Mouse (Mus musculus) CD4-positive, CD25-positive, alpha-beta regulatory T cell, adult 9 weeks (primary cell): ENCODE results near the gene Olfr583. TPM values are rescaled to one million over a fixed set of nuclear protein-coding genes. Genes with fewer than 3 reads are reported as not detected.

Experiments used
- polyA plus RNA-seq: library from polyadenylated mRNA; unstranded; fragments of 100-300 nt; shearing (Covaris generic); gene quantifications from one replicate; pipeline ENCODE4 v1.2.1, GENCODE M21; 2017

Gene Olfr583
- polyA plus RNA-seq = not detected

DNA sequence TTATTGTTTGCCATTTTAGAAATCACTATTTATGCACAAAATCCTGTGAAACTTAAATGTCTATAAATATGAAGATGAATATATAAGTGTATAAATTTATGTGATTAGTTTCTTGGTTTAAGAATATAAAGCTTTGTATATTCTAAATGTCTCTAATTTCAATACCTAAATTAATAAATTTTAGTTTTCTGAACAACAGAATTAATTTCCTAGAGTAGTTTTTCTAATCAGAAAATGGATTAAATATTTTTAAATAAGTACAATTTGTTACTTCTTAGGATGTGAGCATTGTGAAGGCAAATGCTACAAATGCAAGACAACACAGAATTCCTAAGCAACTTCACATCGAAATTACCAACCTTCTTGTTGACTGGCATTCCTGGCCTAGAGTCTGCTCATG, at the start of gene Olfr583:
Gene Olfr583 (plus strand): TSS at position 301 of the 400 bp plus-strand sequence.

DNA sequence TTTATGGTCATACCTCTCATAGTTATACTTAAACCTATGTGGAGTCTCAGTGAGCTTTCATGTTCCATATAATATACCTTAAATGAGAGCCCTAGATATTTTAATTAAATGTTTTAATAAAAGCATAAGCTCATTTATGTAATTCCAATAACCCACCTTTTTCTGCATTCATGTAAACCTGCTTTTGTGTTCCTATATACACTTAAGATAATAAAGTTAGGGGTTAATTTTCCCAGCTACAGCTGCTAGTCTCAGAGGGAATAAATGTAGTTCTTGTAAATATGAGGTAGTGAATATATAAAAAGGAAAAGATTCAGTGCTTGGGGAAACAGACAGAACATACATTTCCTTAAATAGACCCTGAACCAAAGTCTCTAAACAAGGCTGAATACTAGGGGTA, 13.4 kb upstream of the Olfr583 start, which contains the start of gene Olfr582:
Gene Olfr582 (plus strand): TSS at position 301 of the 400 bp plus-strand sequence.

DNA sequence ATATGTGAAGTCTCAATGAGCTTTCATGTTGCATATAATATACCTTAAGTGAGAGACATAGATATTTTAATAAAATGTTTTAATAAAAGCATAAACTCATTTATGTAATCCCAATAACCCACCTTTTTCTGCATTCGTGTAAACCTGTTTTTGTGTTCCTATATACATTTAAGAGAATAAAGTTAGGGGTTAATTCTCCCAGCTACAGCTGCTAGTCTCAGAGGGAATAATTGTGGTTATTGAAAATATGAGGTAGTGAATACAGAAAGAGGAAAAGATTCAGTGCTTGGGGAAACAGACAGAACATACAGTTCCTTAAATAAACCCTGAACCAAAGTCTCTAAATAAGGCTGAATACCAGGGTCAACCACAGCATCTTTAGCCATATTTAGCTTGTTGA, 30.5 kb downstream of the Olfr583 start, which contains the start of gene Olfr584:
Gene Olfr584 (plus strand): TSS at position 301 of the 400 bp plus-strand sequence.

DNA sequence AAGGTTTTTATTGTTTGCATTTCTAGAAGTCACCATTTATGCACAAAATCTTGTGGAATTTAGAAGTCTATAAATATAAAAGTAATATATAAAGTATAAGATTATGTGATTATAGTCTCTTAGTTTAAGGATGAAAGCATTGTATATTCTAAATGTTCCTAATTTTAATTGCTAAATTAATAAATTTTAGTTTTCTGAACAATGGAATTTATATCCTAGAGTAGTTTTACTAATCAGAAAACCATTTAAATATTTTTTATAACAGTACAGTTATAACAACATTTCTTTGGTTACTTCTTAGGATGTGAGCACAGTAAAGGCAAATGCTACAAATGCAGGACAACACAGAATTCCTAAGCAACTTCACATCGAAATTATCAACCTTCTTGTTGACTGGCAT, 46.3 kb downstream of the Olfr583 start, which contains the start of gene Olfr585:
Gene Olfr585 (plus strand): TSS at position 301 of the 400 bp plus-strand sequence.

Other genes with a start within 250 kb of the Olfr583 start
- gene Olfr564, start 247.8 kb upstream of the Olfr583 start, polyA plus RNA-seq = not detected
- gene Olfr566, start 192.5 kb upstream of the Olfr583 start, polyA plus RNA-seq = not detected
- gene Olfr568, start 174.2 kb upstream of the Olfr583 start, polyA plus RNA-seq = not detected
- not detected for gene Olfr569, start 160.4 kb upstream of the Olfr583 start, polyA plus RNA-seq
- not detected for gene Olfr570, start 156.7 kb upstream of the Olfr583 start, polyA plus RNA-seq
- not detected for gene Olfr571, start 133.8 kb upstream of the Olfr583 start, polyA plus RNA-seq
- not detected for gene Olfr572, start 126.9 kb upstream of the Olfr583 start, polyA plus RNA-seq
- not detected for gene Olfr573-ps1, start 108.7 kb upstream of the Olfr583 start, polyA plus RNA-seq
- gene Olfr574, start 102.8 kb upstream of the Olfr583 start, polyA plus RNA-seq = not detected
- not detected for gene Olfr575, start 92.5 kb upstream of the Olfr583 start, polyA plus RNA-seq
- not detected for gene Olfr576, start 88.6 kb upstream of the Olfr583 start, polyA plus RNA-seq
- gene Olfr577, start 75.4 kb upstream of the Olfr583 start, polyA plus RNA-seq = not detected
- gene Olfr578, start 62.0 kb upstream of the Olfr583 start, polyA plus RNA-seq = not detected
- not detected for gene Olfr582, start 13.3 kb upstream of the Olfr583 start, polyA plus RNA-seq
- not detected for gene Olfr584, start 30.6 kb downstream of the Olfr583 start, polyA plus RNA-seq
- not detected for gene Olfr585, start 46.4 kb downstream of the Olfr583 start, polyA plus RNA-seq
- gene Olfr586, start 74.3 kb downstream of the Olfr583 start, polyA plus RNA-seq = not detected
- not detected for gene Olfr588-ps1, start 89.6 kb downstream of the Olfr583 start, polyA plus RNA-seq
- gene Olfr589, start 105.1 kb downstream of the Olfr583 start, polyA plus RNA-seq = not detected
- gene Olfr591, start 127.0 kb downstream of the Olfr583 start, polyA plus RNA-seq = not detected
- gene Olfr592, start 133.5 kb downstream of the Olfr583 start, polyA plus RNA-seq = not detected
- not detected for gene Olfr593, start 160.6 kb downstream of the Olfr583 start, polyA plus RNA-seq
- gene Olfr594, start 165.7 kb downstream of the Olfr583 start, polyA plus RNA-seq = not detected
- gene Usp17ld, start 201.2 kb downstream of the Olfr583 start, polyA plus RNA-seq = not detected